Mouse (Mus musculus) gastrocnemius, postnatal 4 days (tissue): ENCODE measurements around the gene Plxna4. TPM values are rescaled to one million over a fixed set of nuclear protein-coding genes. Genes with fewer than 3 reads are reported as not detected.

Experiments
- DNase-seq, 2 experiments: peaks; one replicate each; pipeline ENCODE4 v3.0.0; 2021 to 2022; ENCODE audit warnings: low spot score in 2 of 2, mixed read lengths in 2 of 2
- total RNA-seq, 2 experiments: library from RNA; stranded (reverse); gene quantifications; 2 replicates each; pipeline ENCODE4 v1.2.3; 2021

The Plxna4 gene
- total RNA-seq, 2 experiments from 2014 or later = 7.1 to 7.9 TPM

DNA sequence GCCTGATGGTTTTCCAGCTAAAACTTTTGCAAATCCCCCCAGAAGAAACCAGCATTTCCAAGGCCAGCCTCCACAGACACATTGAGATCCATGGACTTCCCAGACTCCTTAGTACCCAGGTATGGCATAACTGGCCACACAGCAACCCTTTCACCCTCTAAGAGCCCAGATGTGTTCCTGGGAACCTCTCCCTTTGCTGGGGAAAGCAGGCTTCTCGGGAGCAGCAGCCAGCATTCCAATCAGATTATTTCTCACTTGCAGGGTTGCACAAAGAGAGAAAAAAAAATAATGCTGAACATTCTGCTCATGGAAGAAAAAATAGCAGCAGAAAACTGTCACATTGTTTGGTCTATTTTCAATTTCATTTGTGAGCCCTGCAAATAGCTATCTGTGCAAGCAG, 178.4 kb downstream of the Plxna4 start:
- DNase-seq = no peak

DNA sequence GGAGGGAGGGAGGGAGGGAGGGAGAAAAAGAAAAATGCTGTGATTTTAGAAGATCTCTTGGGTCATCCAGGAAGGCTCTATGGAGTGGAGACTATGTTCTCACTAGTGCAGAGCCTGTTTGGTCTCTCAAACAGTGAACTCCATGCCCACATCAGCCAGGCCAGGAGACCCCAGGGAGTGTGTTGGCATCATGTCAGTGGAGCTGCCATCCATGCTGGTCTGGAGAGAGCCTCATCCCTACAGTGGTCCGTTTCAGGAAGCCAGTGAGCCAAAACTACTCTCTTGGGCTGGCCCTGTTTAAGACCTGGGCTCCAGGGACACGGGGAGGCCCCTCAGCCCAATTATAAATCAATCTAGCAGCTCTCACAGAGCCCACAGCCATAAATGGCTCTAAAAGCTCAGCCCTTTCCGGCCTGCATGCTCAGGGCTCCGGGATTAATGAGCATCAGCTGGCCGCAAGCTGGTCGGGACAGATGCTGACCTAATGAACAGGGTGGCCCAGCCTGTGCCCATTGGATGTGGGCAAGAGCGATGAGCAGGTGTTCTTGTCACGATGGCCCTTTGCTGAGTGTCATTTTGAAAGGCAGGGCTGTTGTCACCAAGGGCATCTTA, 180.3 kb downstream of the Plxna4 start:
- peak in 1 of 2 experiments; percentile 11 for DNase-seq

DNA sequence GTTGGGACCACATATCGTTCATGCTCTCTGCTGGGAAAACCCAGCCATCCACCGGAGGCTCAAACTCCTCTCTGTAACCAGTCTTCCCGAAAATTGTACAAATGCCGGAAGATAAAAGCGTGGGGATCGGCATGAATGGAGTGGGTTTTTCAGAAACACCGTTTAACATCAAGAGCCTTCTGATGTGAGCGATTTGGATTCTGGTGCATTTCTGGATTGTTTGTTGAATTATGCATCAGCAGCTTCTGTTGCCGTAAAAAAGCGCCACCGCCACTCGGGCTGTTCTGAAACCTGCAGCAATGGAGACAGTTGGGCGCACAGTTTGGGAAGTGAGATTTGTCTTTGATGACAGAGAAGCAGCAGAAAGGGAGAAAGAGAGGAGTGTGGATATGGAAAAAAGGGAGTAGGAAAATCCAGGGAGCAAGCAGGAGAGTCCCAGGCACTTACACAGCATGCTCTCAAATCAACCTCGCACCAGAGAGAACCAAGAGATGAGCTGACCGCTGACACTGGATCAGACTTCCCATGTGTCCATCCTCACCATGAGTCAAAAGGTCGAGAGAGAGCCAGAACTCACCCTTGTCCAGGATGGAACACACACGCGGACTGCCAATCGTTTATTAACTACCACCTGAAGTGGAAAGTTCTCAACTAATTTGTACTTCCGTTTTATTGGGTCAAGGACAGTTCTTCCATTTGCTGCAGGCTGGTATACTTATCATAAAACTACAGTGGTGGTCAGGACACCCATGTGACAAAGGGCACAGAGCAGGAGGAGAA, 181.5 kb downstream of the Plxna4 start:
- no peak for DNase-seq

DNA sequence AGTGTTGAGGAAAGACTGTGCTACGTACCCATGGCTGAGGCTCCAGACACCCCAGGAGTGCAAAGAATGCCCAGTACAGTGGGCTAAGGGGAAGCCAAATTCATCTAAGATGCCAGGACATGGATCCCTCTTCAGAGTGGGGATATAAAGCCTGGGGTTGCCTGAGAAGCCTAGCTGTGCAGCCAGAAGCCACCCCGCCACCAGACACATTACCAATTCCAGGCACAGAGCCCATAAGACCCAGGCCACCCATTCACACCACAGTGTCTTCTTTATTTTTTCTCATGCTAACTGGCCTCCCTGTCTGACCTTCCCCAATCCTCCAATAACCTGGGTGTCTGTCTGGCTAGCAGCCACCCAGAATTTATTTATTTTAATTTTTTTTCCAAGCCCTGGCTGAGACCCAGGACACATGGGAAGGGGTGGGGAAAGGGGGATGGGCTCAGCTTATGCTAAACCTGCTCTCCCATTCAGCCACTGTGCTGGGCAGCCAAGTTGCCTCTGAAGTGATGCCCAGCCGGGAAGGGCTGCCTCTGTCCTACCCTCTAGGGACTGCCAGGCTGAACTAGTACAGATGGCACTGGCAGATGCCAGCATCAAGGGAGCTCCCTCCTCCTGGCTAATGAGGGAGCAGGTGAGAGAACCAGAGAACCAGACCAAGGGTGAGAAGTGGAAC, 185.3 kb downstream of the Plxna4 start:
- no peak for DNase-seq

DNA sequence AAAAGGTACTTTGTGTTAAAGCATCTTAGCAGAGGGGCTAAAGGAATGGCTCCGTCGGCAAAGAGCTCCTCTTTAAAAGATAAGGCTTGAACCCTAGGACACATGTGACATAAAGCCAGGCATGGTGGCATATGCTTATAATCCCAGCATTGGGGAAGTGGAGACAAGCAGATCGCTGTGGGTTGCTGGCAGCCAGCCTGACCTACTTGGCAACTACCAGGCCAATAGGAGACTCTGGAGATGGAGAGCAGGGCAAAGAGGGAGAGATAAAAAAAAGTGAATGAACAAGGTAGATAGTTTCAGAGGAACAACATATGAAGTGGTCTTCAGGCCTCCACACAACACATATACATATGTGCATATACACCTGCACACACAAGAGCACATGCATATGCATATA, 189.7 kb downstream of the Plxna4 start:
- DNase-seq = no peak

GRCm38 (mm10) chr6:32397133-32397730, 190.8 kb downstream of the Plxna4 start:
- peak; percentile 71 to 85 for DNase-seq

DNA sequence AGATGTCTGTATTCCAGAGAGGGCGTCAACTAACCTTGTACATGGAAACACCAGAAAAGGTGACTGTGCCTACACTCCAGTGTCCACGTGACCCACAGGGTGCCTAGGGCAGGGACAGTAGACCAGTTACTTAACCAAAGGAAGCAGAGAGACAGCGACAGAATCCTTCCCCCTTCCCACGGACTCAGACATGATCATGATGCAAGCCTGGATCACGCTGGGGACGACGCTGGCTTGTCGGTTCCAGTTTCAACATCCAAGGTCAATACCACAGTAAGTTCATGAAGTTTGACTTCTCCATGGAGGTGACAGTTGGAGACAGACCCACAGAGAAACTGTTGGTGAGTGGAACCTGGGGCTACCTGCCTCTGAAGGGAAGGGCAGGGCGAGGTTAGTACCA, 192.6 kb downstream of the Plxna4 start:
- no peak for DNase-seq

DNA sequence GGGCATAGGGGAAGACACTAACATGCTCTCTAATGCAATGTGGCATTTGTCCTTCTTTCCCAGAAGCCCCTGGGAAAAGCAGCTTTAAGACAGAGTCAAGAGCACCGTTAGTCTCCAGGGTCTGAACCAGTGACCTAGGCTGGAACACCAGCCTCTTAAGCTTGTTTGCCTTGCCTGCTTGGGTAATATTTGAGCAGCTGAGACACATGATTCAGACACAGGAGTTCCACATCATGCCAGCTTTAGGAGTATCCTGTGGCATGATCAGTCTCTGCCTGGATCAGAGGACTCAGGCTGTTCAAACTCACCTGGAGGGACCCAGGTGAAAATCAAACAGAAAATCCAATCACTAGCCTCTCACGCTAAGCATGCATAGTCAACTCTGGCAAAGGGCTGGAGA, 195.7 kb downstream of the Plxna4 start:
- no peak for DNase-seq

DNA sequence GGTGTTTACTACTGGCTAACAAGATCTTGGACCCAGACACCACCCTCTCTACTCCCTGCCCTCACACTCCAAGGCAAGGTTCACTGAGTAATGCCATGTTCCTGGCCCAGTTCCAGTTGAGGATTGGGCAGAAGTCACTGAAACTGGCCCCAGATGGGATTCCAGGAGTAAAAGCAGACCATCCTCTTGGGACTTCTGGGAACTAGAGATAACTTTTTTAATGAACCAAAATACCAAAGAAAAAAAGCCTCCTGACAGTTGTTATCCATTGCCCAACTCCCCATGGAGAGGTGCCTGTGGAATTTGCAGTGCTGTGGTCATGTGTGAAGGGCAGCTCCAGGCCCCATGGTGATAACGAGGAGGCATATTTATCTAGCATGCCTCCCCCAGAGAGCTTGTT, 199.7 kb downstream of the Plxna4 start:
- no peak for DNase-seq

- DNase-seq = no peak
These were observed 201.1 kb downstream of the Plxna4 start for GRCm38 (mm10) chr6:32386915-32387314.

DNA sequence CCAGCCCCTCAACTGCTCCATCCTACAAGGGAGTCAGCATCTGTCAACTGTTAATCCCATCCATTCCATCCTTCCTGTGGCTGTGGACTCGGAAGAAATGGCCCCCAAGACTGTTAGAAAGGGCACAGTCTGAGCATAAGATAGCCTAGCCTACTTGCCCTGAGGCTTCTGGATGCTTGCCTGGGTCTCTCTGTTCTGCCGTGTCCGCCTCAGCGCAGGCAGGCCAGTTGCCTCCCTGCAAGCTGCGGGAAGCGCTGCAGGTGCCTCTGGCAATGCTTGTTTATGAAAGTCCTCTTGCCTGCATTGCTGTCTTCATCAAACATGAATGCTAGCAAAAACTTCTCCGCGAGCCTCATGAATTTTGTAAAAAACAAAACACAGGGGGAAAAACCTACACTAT, 203.1 kb downstream of the Plxna4 start:
- no peak for DNase-seq

GRCm38 (mm10) chr6:32384423-32384822, 203.6 kb downstream of the Plxna4 start:
- no peak for DNase-seq

DNA sequence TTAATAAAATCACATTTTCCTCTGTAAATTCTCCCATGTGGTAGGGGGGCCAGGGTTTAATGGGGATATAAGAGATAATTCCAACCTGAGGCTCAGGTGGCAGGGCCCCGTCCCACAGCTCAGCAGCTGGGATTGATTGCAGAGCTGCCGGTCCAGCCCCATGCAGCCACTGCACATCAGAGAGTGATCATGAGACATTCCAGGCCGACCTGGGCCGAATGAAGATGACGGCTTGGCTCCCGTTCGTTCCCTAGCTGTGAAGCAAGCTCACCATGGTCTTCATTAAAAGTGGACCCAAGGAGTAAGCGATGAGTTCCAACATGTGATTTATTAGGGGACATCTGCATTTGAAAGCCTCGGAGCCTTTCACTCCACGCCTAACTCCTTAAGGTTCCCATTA, 206.5 kb downstream of the Plxna4 start:
- DNase-seq = no peak

DNA sequence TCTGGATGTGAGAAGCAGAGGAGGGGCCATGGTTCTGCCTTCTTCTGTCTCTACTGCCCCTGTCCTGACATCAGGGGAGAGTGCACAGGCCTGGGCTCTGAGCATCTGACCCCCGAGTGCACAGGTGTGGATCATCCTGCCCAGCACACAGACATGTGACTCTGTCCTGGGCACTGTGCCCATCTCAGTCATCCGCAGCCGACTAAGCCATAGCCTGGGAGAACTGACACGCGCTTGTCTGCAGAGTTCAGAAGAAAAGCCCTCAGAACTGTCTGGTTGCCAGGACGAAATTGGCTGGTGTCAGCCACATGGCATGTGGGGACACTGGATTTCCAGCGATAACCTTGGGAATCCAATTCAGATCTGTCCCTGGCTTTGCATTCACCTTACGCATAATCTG, 210.8 kb downstream of the Plxna4 start:
- peak in 1 of 2 experiments; percentile 50 for DNase-seq

DNA sequence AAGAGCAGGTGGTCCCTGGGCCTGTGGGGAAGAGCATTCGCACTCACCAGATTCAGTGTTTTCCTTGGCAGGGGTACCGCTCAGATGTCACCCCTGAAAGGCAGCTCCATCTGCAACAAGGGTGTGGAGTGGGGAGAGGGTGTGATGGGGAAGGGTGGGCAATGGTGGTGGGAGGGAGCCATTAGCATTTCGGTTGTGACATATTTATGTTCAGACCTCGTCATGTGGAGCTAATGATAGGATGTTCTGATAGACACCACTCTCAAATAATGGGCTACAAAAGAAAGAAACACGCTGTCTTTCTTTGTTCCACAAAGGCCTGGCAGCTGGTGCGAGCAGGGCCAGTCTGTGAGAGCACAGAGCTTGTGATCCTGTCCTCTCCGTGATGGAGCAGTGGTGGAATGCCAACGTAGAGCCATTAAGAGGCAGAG, 214.0 kb downstream of the Plxna4 start:
- no peak for DNase-seq

DNA sequence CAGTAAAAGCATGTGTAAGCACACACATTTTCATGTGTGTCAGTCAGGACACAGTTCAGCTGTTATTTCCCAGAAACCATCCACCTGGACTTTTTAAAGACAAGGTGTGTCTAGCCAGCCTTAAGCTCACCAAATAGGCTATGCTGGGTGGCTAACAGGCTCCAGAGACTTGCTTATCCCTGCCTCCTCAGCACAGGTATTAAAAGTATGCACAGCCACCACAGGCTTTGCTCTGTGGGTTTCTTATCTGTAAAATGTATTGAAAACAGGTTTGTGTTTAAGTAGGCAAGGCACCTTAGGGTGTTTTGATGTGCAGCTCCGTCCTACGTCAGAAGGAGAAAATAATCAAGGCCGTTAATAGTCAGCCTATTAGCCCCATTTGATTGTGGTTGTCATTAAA, 218.9 kb downstream of the Plxna4 start:
- no peak for DNase-seq

- no peak for DNase-seq
These were observed 219.6 kb downstream of the Plxna4 start for GRCm38 (mm10) chr6:32368408-32368807.

DNA sequence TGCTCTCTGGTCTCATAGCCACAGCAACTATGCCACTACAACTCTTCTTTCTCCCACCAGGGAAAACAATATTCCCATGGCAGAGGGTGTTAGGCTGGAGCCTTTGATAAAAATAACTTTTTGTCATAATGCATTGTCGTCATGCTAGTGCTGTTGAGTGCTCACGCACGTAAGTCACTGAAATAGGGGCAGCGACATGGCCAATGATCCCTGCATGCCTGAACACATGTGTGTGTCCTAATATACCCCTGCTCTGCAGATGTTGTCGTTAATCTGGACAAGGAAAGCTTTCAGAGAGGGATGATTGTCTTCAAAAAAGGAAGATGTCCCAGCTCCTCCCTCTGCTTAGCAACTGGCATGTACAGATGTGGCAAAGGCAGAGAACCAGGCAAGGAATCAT, 223.1 kb downstream of the Plxna4 start:
- no peak for DNase-seq

DNA sequence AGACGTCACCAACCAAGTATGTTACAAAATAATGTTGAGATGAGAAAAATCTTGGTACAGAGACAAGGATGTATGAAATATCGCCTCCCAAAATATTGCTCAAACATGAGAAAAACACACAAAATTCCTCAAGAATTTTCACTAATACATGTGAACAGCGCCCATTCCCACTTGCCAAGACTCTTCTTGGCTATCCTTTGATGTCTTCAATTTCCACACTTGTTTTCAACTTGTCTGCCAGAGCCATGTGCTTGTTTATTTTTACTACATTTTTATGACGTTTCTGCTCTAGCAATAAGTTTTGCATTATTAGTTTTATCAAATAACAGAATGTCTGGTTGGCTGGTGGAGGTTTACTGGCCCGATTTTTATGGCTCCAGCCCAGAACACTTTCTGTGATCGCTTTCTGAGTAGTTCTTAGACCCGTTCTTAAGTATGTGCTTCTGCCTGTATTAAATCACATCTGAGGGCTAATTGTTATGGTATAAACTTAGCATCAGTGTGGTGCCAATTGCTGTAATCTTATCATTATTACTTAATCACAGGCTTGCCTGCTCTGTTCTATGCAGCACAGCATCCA, 224.4 kb downstream of the Plxna4 start:
- DNase-seq = no peak

GRCm38 (mm10) chr6:32362421-32362820, 225.6 kb downstream of the Plxna4 start:
- DNase-seq = no peak

DNA sequence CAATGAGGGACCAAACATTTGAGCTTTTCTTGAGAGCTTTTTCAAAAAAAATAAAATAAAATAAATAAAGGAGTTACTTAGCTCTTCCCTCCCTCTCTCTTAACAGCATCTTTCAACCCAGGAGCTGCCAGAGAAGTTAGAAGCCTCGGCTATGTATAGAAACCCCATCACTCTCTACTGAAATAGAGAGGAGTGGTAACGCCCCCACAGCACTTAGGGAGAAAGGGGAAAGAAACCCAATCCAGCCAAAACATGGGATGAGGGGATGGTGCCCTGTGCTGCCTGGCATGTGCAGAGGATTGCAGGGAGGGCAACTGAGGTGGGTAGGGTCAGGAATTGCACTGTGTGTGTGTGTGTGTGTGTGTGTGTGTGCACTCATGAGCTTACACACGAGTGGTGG, 228.3 kb downstream of the Plxna4 start:
- DNase-seq = no peak

GRCm38 (mm10) chr6:32357497-32357896, 230.5 kb downstream of the Plxna4 start:
- DNase-seq = no peak
